Mouse (Mus musculus) lung, adult 2 months (tissue): ENCODE results near the gene Ncbp2.

Experiments
- CTCF ChIP-seq: fragments of 200-500 bp; IDR thresholded peaks from 2 replicates; pipeline ENCODE4 v1.5.1; 2011; ENCODE audit warnings: mild to moderate bottlenecking, low read length, control low read depth; ENCODE audit not compliant: insufficient read depth
- POLR2A ChIP-seq: fragments of 200-500 bp; IDR thresholded peaks from 2 replicates; pipeline ENCODE4 v1.6.1; 2011; ENCODE audit warnings: low read depth, mild to moderate bottlenecking, control low read depth, low read length, borderline replicate concordance; ENCODE audit errors: extremely low read depth

DNA sequence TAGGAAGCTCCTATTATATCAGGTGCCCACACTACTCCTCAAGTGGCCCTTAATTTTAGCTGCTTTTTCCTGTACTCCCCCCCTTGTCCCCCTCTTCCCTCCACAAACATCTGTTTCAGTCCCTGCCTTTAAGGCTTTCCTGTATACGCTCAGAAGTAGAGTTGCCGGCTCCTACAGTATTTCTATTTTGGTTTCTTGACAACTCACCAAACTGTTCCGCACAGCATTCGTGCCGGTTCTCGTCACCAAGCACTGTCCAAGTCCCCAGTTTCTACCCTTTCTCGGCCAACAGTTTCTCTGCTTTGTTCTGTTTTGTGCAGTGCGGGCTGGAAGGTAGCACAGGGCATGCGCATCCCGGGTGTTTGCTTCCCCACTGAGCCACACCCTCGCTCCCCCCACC lies 39.4 kb upstream of the Ncbp2 start:
- no peak for TF ChIP-seq CTCF
- TF ChIP-seq POLR2A, result no peak
